Mouse (Mus musculus): ENCODE measurements around the gene Orai1. TPM values are rescaled to one million over a fixed set of nuclear protein-coding genes. Genes with fewer than 3 reads are reported as not detected.
A peak's percentile ranks its signal among the peaks of the same experiment; 100 is the strongest.

Gene Orai1
- polyA plus RNA-seq, 2 experiments: 20.7 to 25.0 TPM

DNA sequence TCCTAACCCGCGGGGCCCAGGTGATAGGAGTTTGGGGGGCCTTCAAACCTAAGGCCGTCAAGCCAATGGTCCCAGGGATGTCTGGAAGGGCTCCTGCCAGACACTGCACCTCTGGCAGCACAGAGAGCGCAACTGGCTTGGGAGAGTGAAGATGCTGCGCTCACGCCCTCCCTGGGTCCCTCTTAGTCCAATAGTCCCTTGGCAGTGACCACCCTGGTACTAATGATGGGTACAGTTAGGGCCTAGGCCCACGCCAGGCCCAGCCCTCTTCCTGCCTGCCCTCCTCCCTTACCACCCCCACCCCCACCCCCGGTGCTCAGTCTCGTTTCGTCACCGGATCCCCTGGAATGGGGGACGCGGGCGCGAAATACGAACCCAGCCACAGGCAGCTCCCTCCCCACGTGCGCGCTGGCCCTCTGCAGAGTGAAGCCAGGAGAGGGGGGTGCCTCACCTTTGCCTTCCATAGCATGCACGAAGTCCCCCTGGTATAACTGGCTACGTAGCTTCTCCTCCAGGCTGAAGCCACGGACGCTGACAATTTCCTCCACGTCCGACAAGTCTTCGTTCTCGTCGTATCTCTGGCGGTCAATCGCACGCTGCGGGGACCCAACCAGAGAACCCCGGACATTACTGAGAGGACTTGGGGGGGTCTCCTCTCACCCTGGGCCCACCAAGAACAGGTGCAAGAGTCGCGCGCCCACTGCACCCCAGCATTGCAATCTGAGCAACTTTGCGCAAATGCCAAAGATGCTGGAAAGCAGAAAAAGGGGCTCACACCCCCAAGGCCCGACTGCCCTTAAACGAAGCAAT is 27.5 kb upstream of the Orai1 start:
- no peaks in the 10 kb centered on the region for H3K9me3 ChIP-seq (ENCODE audit: control insufficient read depth, low read length)
- H3K36me3 ChIP-seq (ENCODE audit: control insufficient read depth, insufficient read depth, low read length): peaks cover 2% of the 10 kb centered on the region; the same call in 1 of the 2 replicates
- peak overlapping the region; percentile 99 for H3K4me2 ChIP-seq (replicated peaks; ENCODE audit: low read depth, low read length, severe bottlenecking)
- WGBS: 1% methylated on average over 36 of the region's 39 CpGs
- H3K4me1 ChIP-seq (ENCODE audit: control insufficient read depth, insufficient read depth, low read length): peaks cover 29% of the 10 kb centered on the region
- DNase-seq (ENCODE audit: low spot score) (no peak), ATAC-seq (ENCODE audit: low FRiP score, low read depth) (peak; percentile 35)
- H3K27me3 ChIP-seq (ENCODE audit: control insufficient read depth, insufficient read depth, low read length): no peaks in the 10 kb centered on the region
- H3K4me3 ChIP-seq (replicated peaks; ENCODE audit: low read length): peak overlapping the region; percentile 74
- H3K27ac ChIP-seq (replicated peaks; ENCODE audit: low read depth, low read length): peak overlapping the region; percentile 50; the same call in 1 of the 2 replicates
- H3K9ac ChIP-seq (ENCODE audit: low read depth, low read length, severe bottlenecking): peak overlapping the region; percentile 83
- TF ChIP-seq POLR2A (IDR thresholded peaks at IDR 0.05; ENCODE audit: borderline replicate concordance, extremely low read depth, insufficient read depth, insufficient read length): no peak

DNA sequence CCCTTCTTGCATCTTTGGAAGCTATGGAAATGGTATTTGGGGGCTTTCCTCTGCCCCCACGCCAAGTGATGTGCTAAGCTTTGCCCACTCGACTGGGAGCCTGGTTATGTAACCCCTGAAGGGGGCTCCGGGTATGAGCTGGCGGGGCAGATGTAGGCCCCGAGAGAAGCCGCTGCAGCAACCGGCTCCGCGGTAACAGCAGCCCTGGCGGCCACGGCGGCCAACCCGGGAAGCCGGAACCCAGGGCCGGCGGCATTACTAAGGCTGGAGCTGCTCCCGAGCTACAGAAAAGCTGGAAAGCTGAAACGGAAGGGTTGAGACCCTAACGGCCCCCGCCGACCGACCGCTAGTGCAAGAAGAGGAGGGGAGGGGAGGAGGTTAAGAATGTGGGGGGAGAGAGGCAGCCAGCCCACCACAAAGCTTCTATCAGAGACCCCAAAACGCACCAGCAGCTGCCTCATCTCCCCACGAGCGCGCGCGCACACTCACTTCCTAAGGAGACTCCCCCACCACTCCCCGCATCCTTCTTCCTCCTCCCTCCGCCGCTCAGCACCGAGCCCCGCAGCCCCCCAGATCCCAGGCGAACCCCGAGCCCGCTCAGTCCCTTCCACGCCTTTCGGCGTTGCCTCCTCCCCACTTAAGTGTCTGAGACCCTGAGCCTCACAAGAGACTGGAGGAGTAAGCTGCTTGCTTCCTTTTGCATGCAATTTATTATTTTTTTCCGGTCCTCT is 26.7 kb upstream of the Orai1 start:
- Histone ChIP-seq H3K27ac (replicated peaks; ENCODE audit: low read depth, low read length) (peak overlapping the region; percentile 83), H3K27me3 (ENCODE audit: control insufficient read depth, insufficient read depth, low read length) (no peaks in the 10 kb centered on the region), H3K9ac (ENCODE audit: low read depth, low read length, severe bottlenecking) (peak overlapping the region; percentile 83), H3K4me3 (replicated peaks; ENCODE audit: low read length) (peak overlapping the region; percentile 74), H3K4me1 (ENCODE audit: control insufficient read depth, insufficient read depth, low read length) (peaks cover 29% of the 10 kb centered on the region), H3K9me3 (ENCODE audit: control insufficient read depth, low read length) (no peaks in the 10 kb centered on the region), H3K36me3 (ENCODE audit: control insufficient read depth, insufficient read depth, low read length) (no peaks in the 10 kb centered on the region), H3K4me2 (replicated peaks; ENCODE audit: low read depth, low read length, severe bottlenecking) (peak overlapping the region; percentile 99)
- under 1% methylated on average over 34 of the region's 41 CpGs for WGBS
- ATAC-seq (ENCODE audit: low FRiP score, low read depth) (no peak), DNase-seq (ENCODE audit: low spot score) (peak; percentile 63)
- TF ChIP-seq POLR2A (IDR thresholded peaks at IDR 0.05; ENCODE audit: borderline replicate concordance, extremely low read depth, insufficient read depth, insufficient read length): no peak

DNA sequence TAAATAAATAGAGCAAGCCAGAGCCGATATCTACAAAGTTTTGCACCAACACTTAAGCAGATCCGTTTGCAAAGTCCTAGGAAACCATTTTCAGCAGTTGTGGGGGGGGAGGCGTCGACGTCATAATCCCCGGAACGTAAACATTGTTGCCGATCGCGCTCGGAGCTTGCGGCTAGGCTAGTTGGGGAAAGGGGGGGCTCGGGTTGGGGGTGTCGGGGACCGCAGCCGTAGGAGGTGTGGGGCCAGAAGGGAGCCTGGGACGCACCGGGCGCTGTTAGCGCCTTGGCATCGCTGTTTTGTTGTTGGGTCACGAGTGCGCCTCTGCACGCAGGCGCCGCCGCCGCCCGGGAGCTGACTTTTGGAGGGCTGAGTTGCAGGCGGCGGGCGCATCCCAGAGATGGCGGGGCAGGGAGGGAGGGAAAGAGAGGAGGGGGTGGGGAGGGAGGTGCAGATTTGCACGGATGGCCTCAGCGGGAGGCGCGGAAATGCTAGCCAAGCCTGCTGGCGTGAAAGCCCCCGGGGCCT is 25.8 kb upstream of the Orai1 start:
- Histone ChIP-seq H3K9ac (ENCODE audit: low read depth, low read length, severe bottlenecking) (peak overlapping the region; percentile 83), H3K4me2 (replicated peaks; ENCODE audit: low read depth, low read length, severe bottlenecking) (peak overlapping the region; percentile 99), H3K4me3 (replicated peaks; ENCODE audit: low read length) (peak overlapping the region; percentile 74), H3K9me3 (ENCODE audit: control insufficient read depth, low read length) (no peaks in the 10 kb centered on the region), H3K36me3 (ENCODE audit: control insufficient read depth, insufficient read depth, low read length) (no peaks in the 10 kb centered on the region), H3K4me1 (ENCODE audit: control insufficient read depth, insufficient read depth, low read length) (peaks cover 30% of the 10 kb centered on the region), H3K27ac (replicated peaks; ENCODE audit: low read depth, low read length) (peak overlapping the region; percentile 83), H3K27me3 (ENCODE audit: control insufficient read depth, insufficient read depth, low read length) (no peaks in the 10 kb centered on the region)
- peak; percentile 78 for DNase-seq (ENCODE audit: low spot score)
- TF ChIP-seq POLR2A (IDR thresholded peaks at IDR 0.05; ENCODE audit: borderline replicate concordance, extremely low read depth, insufficient read depth, insufficient read length): no peak
- ATAC-seq (ENCODE audit: low FRiP score, low read depth): peak; percentile 76
- under 1% methylated on average over 27 of the region's 39 CpGs for WGBS

DNA sequence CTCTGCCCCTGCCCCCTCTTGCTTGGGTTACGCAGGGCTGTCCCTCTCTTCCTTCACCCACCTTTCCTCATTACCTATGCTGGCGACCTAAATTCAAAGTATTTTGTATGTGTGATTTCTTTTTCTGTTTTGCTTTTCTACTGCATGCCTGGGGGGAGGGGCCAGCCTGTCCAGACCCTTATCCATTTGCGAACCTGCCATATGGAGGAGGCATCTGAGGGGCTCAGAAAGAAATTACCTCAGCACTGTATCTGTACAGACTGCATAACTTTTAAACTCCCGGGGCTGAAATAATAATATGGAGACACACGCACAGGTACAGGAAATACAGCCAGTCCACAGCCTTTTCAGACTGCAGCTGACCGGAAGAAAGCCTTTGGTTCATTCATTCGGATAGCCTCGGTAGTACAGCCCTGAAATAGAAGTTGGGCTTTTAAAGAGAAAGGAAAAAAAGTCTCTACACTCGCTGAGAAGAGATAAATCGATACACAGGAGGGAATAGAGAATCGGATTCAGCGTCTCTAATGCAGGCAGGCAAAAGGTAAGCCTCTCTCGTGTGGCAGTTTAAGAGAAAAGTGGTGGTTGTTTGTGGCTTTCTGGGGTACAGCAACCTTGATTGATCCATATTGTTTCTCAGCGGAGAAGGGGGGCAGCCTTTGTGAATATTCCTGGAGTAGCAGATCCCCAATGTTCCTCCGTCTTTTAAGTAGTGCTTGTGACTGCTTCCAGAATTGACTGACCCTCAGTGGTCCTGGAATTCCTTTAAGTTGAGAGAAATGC is 25.1 kb upstream of the Orai1 start, which contains the start of gene Kdm2b:
Gene Kdm2b, minus strand, starts transcription at position 273 of the 780 bp plus-strand sequence.
- DNase-seq (ENCODE audit: low spot score) (no peak), ATAC-seq (ENCODE audit: low FRiP score, low read depth) (no peak)
- Histone ChIP-seq H3K4me3 (replicated peaks; ENCODE audit: low read length) (peak within 1 kb of the TSS; percentile 74), H3K4me2 (replicated peaks; ENCODE audit: low read depth, low read length, severe bottlenecking) (peak within 1 kb of the TSS; percentile 99), H3K4me1 (ENCODE audit: control insufficient read depth, insufficient read depth, low read length) (peaks cover 35% of the 10 kb centered on the region), H3K27ac (replicated peaks; ENCODE audit: low read depth, low read length) (peak within 1 kb of the TSS; percentile 83), H3K9ac (ENCODE audit: low read depth, low read length, severe bottlenecking) (peak within 1 kb of the TSS; percentile 83), H3K36me3 (ENCODE audit: control insufficient read depth, insufficient read depth, low read length) (no peaks in the 10 kb centered on the region), H3K27me3 (ENCODE audit: control insufficient read depth, insufficient read depth, low read length) (no peaks in the 10 kb centered on the region), H3K9me3 (ENCODE audit: control insufficient read depth, low read length) (no peaks in the 10 kb centered on the region)
- WGBS: 3% methylated on average over 15 of the region's 15 CpGs
- TF ChIP-seq POLR2A (IDR thresholded peaks at IDR 0.05; ENCODE audit: borderline replicate concordance, extremely low read depth, insufficient read depth, insufficient read length): no peak

Measured in limb, embryonic 14.5 days (tissue).